Mouse (Mus musculus): ENCODE measurements around the gene Hist1h4i. TPM values are rescaled to one million over a fixed set of nuclear protein-coding genes. Genes with fewer than 3 reads are reported as not detected.

The Hist1h4i gene
- polyA plus RNA-seq, 1 experiment: 15.7 TPM

GRCm38 (mm10) chr13:21995331-21995914 lies 45.7 kb downstream of the Hist1h4i start:
- TF ChIP-seq CTCF (IDR thresholded peaks at IDR 0.05; ENCODE audit: extremely low read depth, insufficient read depth, insufficient read length, insufficient replicate concordance) (no peak), POLR2A (IDR thresholded peaks at IDR 0.05; ENCODE audit: low read depth, low read length) (no peak)
- Histone ChIP-seq H3K27ac (ENCODE audit: insufficient read depth, low read length) (no peak overlapping the region), H3K27me3 (ENCODE audit: control insufficient read depth, insufficient read depth, low read length) (peaks cover 12% of the 10 kb centered on the region), H3K4me1 (ENCODE audit: control insufficient read depth, insufficient read depth, insufficient read length) (peaks cover 4% of the 10 kb centered on the region; the same call in 1 of the 2 replicates), H3K36me3 (ENCODE audit: control insufficient read depth, insufficient read depth, low read length) (no peaks in the 10 kb centered on the region), H3K4me3 (ENCODE audit: extremely low read depth, insufficient read depth, insufficient read length) (peak overlapping the region; percentile 29; the same call in 1 of the 2 replicates)
- 1% methylated on average over 21 of the region's 21 CpGs for WGBS
- no peak for DNase-seq (ENCODE audit: low read depth in 1 of 2, low spot score in 2 of 2)

GRCm38 (mm10) chr13:21994896-21995295 lies 46.3 kb downstream of the Hist1h4i start:
- Histone ChIP-seq H3K36me3 (ENCODE audit: control insufficient read depth, insufficient read depth, low read length) (no peaks in the 10 kb centered on the region), H3K27ac (ENCODE audit: insufficient read depth, low read length) (no peak overlapping the region), H3K4me1 (ENCODE audit: control insufficient read depth, insufficient read depth, insufficient read length) (peaks cover 4% of the 10 kb centered on the region; the same call in 1 of the 2 replicates), H3K4me3 (ENCODE audit: extremely low read depth, insufficient read depth, insufficient read length) (peak overlapping the region; percentile 29; the same call in 1 of the 2 replicates), H3K27me3 (ENCODE audit: control insufficient read depth, insufficient read depth, low read length) (peaks cover 12% of the 10 kb centered on the region)
- DNase-seq (ENCODE audit: low read depth in 1 of 2, low spot score in 2 of 2): no peak
- TF ChIP-seq CTCF (IDR thresholded peaks at IDR 0.05; ENCODE audit: extremely low read depth, insufficient read depth, insufficient read length, insufficient replicate concordance) (no peak), POLR2A (IDR thresholded peaks at IDR 0.05; ENCODE audit: low read depth, low read length) (no peak)
- WGBS: 5% methylated on average over 8 of the region's 8 CpGs

- Histone ChIP-seq H3K4me3 (ENCODE audit: extremely low read depth, insufficient read depth, insufficient read length) (no peak overlapping the region), H3K27ac (ENCODE audit: insufficient read depth, low read length) (no peak overlapping the region), H3K36me3 (ENCODE audit: control insufficient read depth, insufficient read depth, low read length) (no peaks in the 10 kb centered on the region), H3K4me1 (ENCODE audit: control insufficient read depth, insufficient read depth, insufficient read length) (peaks cover 4% of the 10 kb centered on the region; the same call in 1 of the 2 replicates), H3K27me3 (ENCODE audit: control insufficient read depth, insufficient read depth, low read length) (peaks cover 12% of the 10 kb centered on the region)
- TF ChIP-seq POLR2A (IDR thresholded peaks at IDR 0.05; ENCODE audit: low read depth, low read length): no peak
- TF ChIP-seq CTCF (IDR thresholded peaks at IDR 0.05; ENCODE audit: extremely low read depth, insufficient read depth, insufficient read length, insufficient replicate concordance): no peak
- DNase-seq (ENCODE audit: low read depth in 1 of 2, low spot score in 2 of 2): no peak
- WGBS: 11% methylated on average over 22 of the region's 22 CpGs
Observed at GRCm38 (mm10) chr13:21993957-21994738, 47.0 kb downstream of the Hist1h4i start.

- no peak for TF ChIP-seq CTCF (IDR thresholded peaks at IDR 0.05; ENCODE audit: extremely low read depth, insufficient read depth, insufficient read length, insufficient replicate concordance)
- TF ChIP-seq POLR2A (IDR thresholded peaks at IDR 0.05; ENCODE audit: low read depth, low read length): no peak
- H3K4me3 ChIP-seq (ENCODE audit: extremely low read depth, insufficient read depth, insufficient read length): no peak overlapping the region
- WGBS: 90% methylated on average over 5 of the region's 5 CpGs
- DNase-seq (ENCODE audit: low read depth in 1 of 2, low spot score in 2 of 2): no peak
- H3K4me1 ChIP-seq (ENCODE audit: control insufficient read depth, insufficient read depth, insufficient read length): peaks cover 4% of the 10 kb centered on the region; the same call in 1 of the 2 replicates
- no peaks in the 10 kb centered on the region for H3K36me3 ChIP-seq (ENCODE audit: control insufficient read depth, insufficient read depth, low read length)
- H3K27ac ChIP-seq (ENCODE audit: insufficient read depth, low read length): no peak overlapping the region
- H3K27me3 ChIP-seq (ENCODE audit: control insufficient read depth, insufficient read depth, low read length): peaks cover 12% of the 10 kb centered on the region
Observed at GRCm38 (mm10) chr13:21992550-21992949, 48.6 kb downstream of the Hist1h4i start.

Other genes starting within 250 kb of the Hist1h4i start
- gene Hist1h2bq, start 231.2 kb downstream of the Hist1h4i start, polyA plus RNA-seq (2012; rRNA removed): 32.5 and 59.8 TPM in 2 replicates
- not detected in 2 replicates for gene Hist1h2ao, start 230.9 kb downstream of the Hist1h4i start, polyA plus RNA-seq (2012; rRNA removed)
- gene Hist1h4m, start 229.6 kb downstream of the Hist1h4i start, polyA plus RNA-seq (2012; rRNA removed): not detected in 2 replicates
- gene Hist1h4n, start 209.2 kb downstream of the Hist1h4i start, polyA plus RNA-seq (2012; rRNA removed): 61.9 and 76.0 TPM in 2 replicates
- gene Hist1h2ap, start 207.9 kb downstream of the Hist1h4i start, polyA plus RNA-seq (2012; rRNA removed): 366 and 1,278 TPM in 2 replicates
- 28.5 and 55.0 TPM in 2 replicates for gene Hist1h2br, start 207.6 kb downstream of the Hist1h4i start, polyA plus RNA-seq (2012; rRNA removed)
- gene Zfp184, start 96.3 kb downstream of the Hist1h4i start, polyA plus RNA-seq (2012; rRNA removed): 0.05 and 0.11 TPM in 2 replicates
- not detected in 2 replicates for gene Pom121l2, start 60.2 kb downstream of the Hist1h4i start, polyA plus RNA-seq (2012; rRNA removed)
- gene Prss16, start 31.6 kb downstream of the Hist1h4i start, polyA plus RNA-seq (2012; rRNA removed): 0.99 and 1.1 TPM in 2 replicates
- gene Hist1h2ah, start 5.8 kb downstream of the Hist1h4i start, polyA plus RNA-seq (2012; rRNA removed): 51.3 and 149 TPM in 2 replicates
- 30.0 and 45.9 TPM in 2 replicates for gene Hist1h2bk, start 5.5 kb downstream of the Hist1h4i start, polyA plus RNA-seq (2012; rRNA removed)
- 10.2 and 14.1 TPM in 2 replicates for gene Hist1h2ag, start 1.6 kb upstream of the Hist1h4i start, polyA plus RNA-seq (2012; rRNA removed)
- 15.8 and 21.8 TPM in 2 replicates for gene Hist1h2bj, start 1.9 kb upstream of the Hist1h4i start, polyA plus RNA-seq (2012; rRNA removed)
- gene Vmn1r188, start 43.1 kb upstream of the Hist1h4i start, polyA plus RNA-seq (2012; rRNA removed): not detected in 2 replicates
- gene Vmn1r189, start 64.5 kb upstream of the Hist1h4i start, polyA plus RNA-seq (2012; rRNA removed): not detected in 2 replicates
- not detected in 2 replicates for gene Vmn1r191, start 142.6 kb upstream of the Hist1h4i start, polyA plus RNA-seq (2012; rRNA removed)
- not detected in 2 replicates for gene Vmn1r192, start 149.8 kb upstream of the Hist1h4i start, polyA plus RNA-seq (2012; rRNA removed)
- not detected in 2 replicates for gene Vmn1r193, start 181.8 kb upstream of the Hist1h4i start, polyA plus RNA-seq (2012; rRNA removed)
- gene Vmn1r194, start 202.9 kb upstream of the Hist1h4i start, polyA plus RNA-seq (2012; rRNA removed): not detected in 2 replicates
- gene Vmn1r195, start 229.2 kb upstream of the Hist1h4i start, polyA plus RNA-seq (2012; rRNA removed): not detected in 2 replicates
- not detected in 2 replicates for gene Vmn1r196, start 248.6 kb upstream of the Hist1h4i start, polyA plus RNA-seq (2012; rRNA removed)